Mouse (Mus musculus) bone marrow, adult 2 months (tissue): ENCODE data around the gene Srsf4.

ENCODE experiments used
- CTCF ChIP-seq: fragments of 200-500 bp; IDR thresholded peaks from 2 replicates; pipeline ENCODE4 v1.5.1; 2011; ENCODE audit warnings: low read length, control low read depth; ENCODE audit not compliant: control insufficient read depth, insufficient read depth
- POLR2A ChIP-seq: fragments of 200-500 bp; IDR thresholded peaks from 2 replicates; pipeline ENCODE4 v1.6.1; 2011; ENCODE audit warnings: low read depth, mild to moderate bottlenecking, control low read depth, low read length, borderline replicate concordance; ENCODE audit not compliant: control insufficient read depth

GRCm38 (mm10) chr4:131849986-131850638 is 23.3 kb upstream of the Srsf4 start:
- TF ChIP-seq POLR2A (no peak), CTCF (no peak)
